Mouse (Mus musculus) megakaryocyte, embryonic 14.5 days (primary cell): ENCODE results near the gene Spns3. TPM values are rescaled to one million over a fixed set of nuclear protein-coding genes. Genes with fewer than 3 reads are reported as not detected.
A peak's percentile ranks its signal among the peaks of the same experiment; 100 is the strongest.

Source experiments
- H3K27me3 ChIP-seq: replicated peaks from 2 replicates; pipeline ENCODE3; 2012; ENCODE audit warnings: inconsistent platforms
- H3K36me3 ChIP-seq: replicated peaks from 2 replicates; pipeline ENCODE3; 2012; ENCODE audit warnings: low read length, inconsistent platforms, mixed read lengths
- H3K4me1 ChIP-seq: 2 replicates; pipeline ENCODE4 v1.6.1; 2012; ENCODE audit warnings: inconsistent platforms
- H3K4me3 ChIP-seq: replicated peaks from 2 replicates; pipeline ENCODE3; 2012; ENCODE audit warnings: moderate library complexity, mild to moderate bottlenecking, inconsistent platforms
- H3K9me3 ChIP-seq: 2 replicates; pipeline ENCODE4 v1.6.1; 2012; ENCODE audit warnings: inconsistent platforms
- FLI1 ChIP-seq: IDR thresholded peaks from 2 replicates; pipeline ENCODE4 v1.6.1; 2012; ENCODE audit warnings: low read length, inconsistent platforms, mixed read lengths
- GATA1 ChIP-seq: IDR thresholded peaks from 3 replicates; pipeline ENCODE4 v1.6.1; 2012; ENCODE audit warnings: mixed read lengths, low read length, inconsistent platforms, borderline replicate concordance
- polyA plus RNA-seq: library from polyadenylated mRNA; stranded (reverse); fragments of >175 nt; gene quantifications from 2 replicates; pipeline ENCODE4 v1.2.3, GENCODE M21; 2012; ENCODE audit warnings: low replicate concordance; ENCODE audit not compliant: insufficient read depth

Spns3 gene
- polyA plus RNA-seq = 18.9 and 31.7 TPM in 2 replicates

- peaks cover 4% of the 10 kb centered on the region for H3K27me3 ChIP-seq
- H3K36me3 ChIP-seq = peaks cover 2% of the 10 kb centered on the region
- TF ChIP-seq GATA1 (0 out of 3 replicates have a peak, but pooled peaks have one; percentile 38), FLI1 (no peak)
- peak within 1 kb of the TSS; percentile 90 for H3K4me3 ChIP-seq
- H3K4me1 ChIP-seq = peaks cover 73% of the 10 kb centered on the region
- H3K9me3 ChIP-seq = no peaks in the 10 kb centered on the region
Observed at GRCm38 (mm10) chr11:72550134-72550988, at the start of gene Spns3. Gene Spns3 (minus strand): TSS chr11:72550506.

DNA sequence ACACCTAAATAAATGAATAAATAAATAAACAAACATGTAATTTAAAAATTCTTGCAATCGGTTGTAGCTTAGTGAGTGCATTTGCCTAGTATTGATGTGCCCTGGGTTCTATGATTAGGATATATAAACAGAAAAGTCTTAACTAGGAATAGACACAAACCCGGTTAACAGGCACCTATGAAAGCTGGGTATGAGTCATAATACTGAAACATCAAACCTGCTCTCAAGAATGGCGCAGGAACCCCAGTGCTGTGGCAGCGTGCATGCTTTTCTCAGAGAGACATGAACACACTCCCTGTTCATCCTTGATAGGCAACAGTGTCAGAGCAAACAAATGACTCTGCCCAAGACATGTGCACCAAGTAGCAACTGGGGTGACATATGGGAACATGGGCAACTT is 47.5 kb upstream of the Spns3 start:
- H3K36me3 ChIP-seq = no peaks in the 10 kb centered on the region
- H3K9me3 ChIP-seq = no peaks in the 10 kb centered on the region
- TF ChIP-seq FLI1 (no peak), GATA1 (no peak)
- H3K4me3 ChIP-seq = no peak overlapping the region
- H3K27me3 ChIP-seq = no peaks in the 10 kb centered on the region
- H3K4me1 ChIP-seq = peaks cover 15% of the 10 kb centered on the region

GRCm38 (mm10) chr11:72595010-72595737 is 44.9 kb upstream of the Spns3 start:
- H3K4me3 ChIP-seq = no peak overlapping the region
- H3K36me3 ChIP-seq = no peaks in the 10 kb centered on the region
- peaks cover 18% of the 10 kb centered on the region for H3K4me1 ChIP-seq
- TF ChIP-seq GATA1 (no peak), FLI1 (no peak)
- no peaks in the 10 kb centered on the region for H3K27me3 ChIP-seq
- H3K9me3 ChIP-seq = no peaks in the 10 kb centered on the region

- no peaks in the 10 kb centered on the region for H3K36me3 ChIP-seq
- TF ChIP-seq FLI1 (no peak), GATA1 (no peak)
- no peaks in the 10 kb centered on the region for H3K9me3 ChIP-seq
- no peaks in the 10 kb centered on the region for H3K27me3 ChIP-seq
- peaks cover 36% of the 10 kb centered on the region for H3K4me1 ChIP-seq
- H3K4me3 ChIP-seq = peak overlapping the region; percentile 76
Observed at GRCm38 (mm10) chr11:72587537-72588233, 37.4 kb upstream of the Spns3 start.

- TF ChIP-seq FLI1 (no peak), GATA1 (no peak)
- H3K4me3 ChIP-seq = no peak overlapping the region
Observed at GRCm38 (mm10) chr11:72586570-72586969, 36.3 kb upstream of the Spns3 start.

GRCm38 (mm10) chr11:72583092-72583491 is 32.8 kb upstream of the Spns3 start:
- H3K36me3 ChIP-seq = no peaks in the 10 kb centered on the region
- no peaks in the 10 kb centered on the region for H3K9me3 ChIP-seq
- peaks cover 5% of the 10 kb centered on the region for H3K27me3 ChIP-seq
- peaks cover 20% of the 10 kb centered on the region for H3K4me1 ChIP-seq
- H3K4me3 ChIP-seq = no peak overlapping the region
- no peak for TF ChIP-seq GATA1
- no peak for TF ChIP-seq FLI1

More at GRCm38 (mm10) chr11:72586570-72586969, 36.3 kb upstream of the Spns3 start:
- Histone ChIP-seq H3K27me3 (peaks cover 2% of the 10 kb centered on the region), H3K36me3 (no peaks in the 10 kb centered on the region), H3K4me1 (peaks cover 36% of the 10 kb centered on the region), H3K9me3 (no peaks in the 10 kb centered on the region)

- no peaks in the 10 kb centered on the region for H3K9me3 ChIP-seq
- H3K4me1 ChIP-seq = peaks cover 15% of the 10 kb centered on the region
- no peak overlapping the region for H3K4me3 ChIP-seq
- H3K27me3 ChIP-seq = peaks cover 8% of the 10 kb centered on the region
- no peak for TF ChIP-seq GATA1
- TF ChIP-seq FLI1 = no peak
- H3K36me3 ChIP-seq = no peaks in the 10 kb centered on the region
Observed at GRCm38 (mm10) chr11:72582448-72582705, 32.1 kb upstream of the Spns3 start.

GRCm38 (mm10) chr11:72581609-72582447 is 31.5 kb upstream of the Spns3 start:
- Histone ChIP-seq H3K4me1 (peaks cover 14% of the 10 kb centered on the region), H3K27me3 (peaks cover 8% of the 10 kb centered on the region), H3K4me3 (no peak overlapping the region), H3K36me3 (no peaks in the 10 kb centered on the region), H3K9me3 (no peaks in the 10 kb centered on the region)
- TF ChIP-seq FLI1 (no peak), GATA1 (no peak)

DNA sequence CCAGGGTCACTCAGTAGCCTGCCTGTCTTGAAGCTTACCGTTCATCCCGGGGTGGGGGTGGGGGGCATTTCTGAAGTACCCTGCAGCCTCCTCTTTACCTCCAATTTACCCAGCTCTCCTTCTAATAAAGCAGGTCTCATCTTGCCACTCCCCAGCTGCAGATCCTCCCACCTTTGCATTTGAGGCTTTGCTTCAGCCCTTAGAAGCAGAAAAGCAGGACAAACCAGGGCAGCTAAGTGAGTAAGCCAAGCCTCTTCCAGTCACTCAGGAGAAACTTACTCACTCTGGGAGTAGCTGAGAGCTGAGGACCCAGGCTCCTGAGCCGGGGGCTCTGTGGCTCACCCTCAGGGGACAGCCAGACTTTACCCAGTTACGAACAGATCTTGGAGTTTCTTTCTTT is 28.2 kb upstream of the Spns3 start:
- H3K4me1 ChIP-seq = peaks cover 14% of the 10 kb centered on the region
- no peaks in the 10 kb centered on the region for H3K9me3 ChIP-seq
- peaks cover 8% of the 10 kb centered on the region for H3K27me3 ChIP-seq
- no peak for TF ChIP-seq GATA1
- TF ChIP-seq FLI1 = no peak
- no peaks in the 10 kb centered on the region for H3K36me3 ChIP-seq
- H3K4me3 ChIP-seq = no peak overlapping the region
